Mouse (Mus musculus): ENCODE results near the gene Fbrs. TPM values are rescaled to one million over a fixed set of nuclear protein-coding genes. Genes with fewer than 3 reads are reported as not detected.
A peak's percentile ranks its signal among the peaks of the same experiment; 100 is the strongest.
"Not testable (repeated sequence)": the region's sequence is repeated elsewhere in the genome, so short reads cannot be mapped to it uniquely, and the experiment has no call there.

The Fbrs gene
- polyA plus RNA-seq, 1 experiment from 2014 or later: 15.4 TPM

DNA sequence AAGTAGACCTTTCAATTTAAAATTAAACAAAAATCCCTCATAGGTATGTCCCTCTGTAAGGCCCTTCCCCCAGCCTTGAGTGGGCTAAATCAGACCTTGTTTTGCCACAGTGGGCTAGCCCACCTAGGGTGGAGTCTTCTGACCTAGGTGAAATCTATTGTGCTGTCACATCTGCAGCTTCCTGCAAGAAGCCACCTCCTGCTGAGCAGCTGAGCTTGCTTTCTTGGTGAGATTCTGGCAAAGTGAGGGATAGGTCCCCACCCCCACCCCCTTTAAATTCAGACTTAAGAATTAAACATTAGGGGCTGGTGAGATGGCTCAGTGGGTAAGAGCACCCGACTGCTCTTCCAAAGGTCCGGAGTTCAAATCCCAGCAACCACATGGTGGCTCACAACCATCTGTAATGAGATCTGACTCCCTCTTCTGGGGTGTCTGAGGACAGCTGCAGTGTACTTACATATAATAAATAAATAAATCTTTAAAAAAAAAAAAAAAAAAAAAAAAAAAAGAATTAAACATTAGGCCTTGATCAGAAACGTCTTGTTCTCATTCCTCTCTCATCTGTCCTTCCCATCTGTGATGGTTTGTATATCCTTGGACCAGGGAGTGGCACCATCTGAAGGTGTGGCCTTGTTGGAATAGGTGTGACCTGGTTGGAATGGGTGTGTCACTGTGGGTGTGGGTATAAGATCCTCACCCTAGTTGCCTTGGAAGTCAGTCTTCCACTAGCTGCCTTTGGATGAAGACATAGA is 20.5 kb upstream of the Fbrs start:
- not testable (repeated sequence) for H3K4me3 ChIP-seq (ENCODE audit: low read depth, low read length); H3K4me2 ChIP-seq (ENCODE audit: low read depth); H3K27ac ChIP-seq (ENCODE audit: low read depth, low read length); H3K9me3 ChIP-seq (ENCODE audit: control insufficient read depth, low read length); DNase-seq (ENCODE audit: low spot score); H3K27me3 ChIP-seq (ENCODE audit: control insufficient read depth, insufficient read depth, low read length); ATAC-seq (ENCODE audit: insufficient read depth, low FRiP score, low TSS enrichment); H3K4me1 ChIP-seq (ENCODE audit: control insufficient read depth, insufficient read depth, low read length); H3K9ac ChIP-seq (ENCODE audit: low read length)
- peaks cover 19% of the 10 kb centered on the region for H3K36me3 ChIP-seq (ENCODE audit: control insufficient read depth, insufficient read depth, low read length)
- 87% methylated on average over 3 of the region's 3 CpGs for WGBS

DNA sequence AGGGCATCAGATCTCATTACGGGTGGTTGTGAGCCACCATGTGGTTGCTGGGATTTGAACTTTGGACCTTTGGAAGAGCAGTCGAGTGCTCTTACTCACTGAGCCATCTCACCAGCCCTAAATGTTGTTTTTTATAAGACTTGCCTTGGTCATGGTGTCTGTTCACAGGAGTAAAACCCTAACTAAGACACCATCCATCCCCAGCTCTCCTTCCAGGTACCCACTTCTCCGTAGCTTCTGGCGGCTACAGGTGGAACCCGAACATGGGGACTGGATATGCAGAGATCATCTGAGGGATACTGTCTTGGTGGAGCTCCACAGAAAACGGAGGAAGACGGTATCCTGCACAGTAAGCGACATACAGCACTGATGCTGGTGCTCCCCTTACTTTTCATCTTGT is 19.7 kb upstream of the Fbrs start, which contains the start of gene Prr14:
Prr14 (plus strand) TSS at position 301 of the 400 bp plus-strand sequence.
- H3K4me2 ChIP-seq (ENCODE audit: low read depth); H3K27me3 ChIP-seq (ENCODE audit: control insufficient read depth, insufficient read depth, low read length); ATAC-seq (ENCODE audit: insufficient read depth, low FRiP score, low TSS enrichment); H3K9me3 ChIP-seq (ENCODE audit: control insufficient read depth, low read length); DNase-seq (ENCODE audit: low spot score); H3K4me1 ChIP-seq (ENCODE audit: control insufficient read depth, insufficient read depth, low read length); H3K4me3 ChIP-seq (ENCODE audit: low read depth, low read length); H3K9ac ChIP-seq (ENCODE audit: low read length); H3K27ac ChIP-seq (ENCODE audit: low read depth, low read length): not testable (repeated sequence)
- 96% methylated on average over 8 of the region's 8 CpGs for WGBS
- peaks cover 19% of the 10 kb centered on the region for H3K36me3 ChIP-seq (ENCODE audit: control insufficient read depth, insufficient read depth, low read length)

DNA sequence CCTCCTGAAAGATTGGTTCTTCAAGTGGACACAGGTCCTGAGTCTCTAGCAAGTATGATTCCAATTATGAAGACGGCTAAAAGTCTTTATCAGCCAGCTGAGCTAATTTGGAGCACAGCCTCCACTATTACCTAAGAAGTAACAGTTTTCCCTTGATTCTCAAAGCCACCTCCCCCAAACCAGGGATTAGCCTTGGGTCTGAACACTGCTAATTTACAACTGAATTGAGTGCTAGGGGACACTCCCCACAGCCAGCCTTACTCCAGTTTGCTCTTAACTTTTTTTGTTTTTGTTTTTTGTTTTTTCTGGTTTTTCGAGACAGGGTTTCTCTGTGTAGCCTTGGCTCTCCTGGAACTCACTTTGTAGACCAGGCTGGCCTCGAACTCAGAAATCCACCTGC is 13.8 kb upstream of the Fbrs start:
- Histone ChIP-seq H3K4me3 (ENCODE audit: low read depth, low read length) (no peak overlapping the region), H3K9me3 (ENCODE audit: control insufficient read depth, low read length) (no peaks in the 10 kb centered on the region), H3K9ac (ENCODE audit: low read length) (no peak overlapping the region), H3K4me1 (ENCODE audit: control insufficient read depth, insufficient read depth, low read length) (no peaks in the 10 kb centered on the region; the same call in 1 of the 2 replicates), H3K4me2 (ENCODE audit: low read depth) (no peak overlapping the region), H3K27ac (ENCODE audit: low read depth, low read length) (no peak overlapping the region), H3K27me3 (ENCODE audit: control insufficient read depth, insufficient read depth, low read length) (no peaks in the 10 kb centered on the region), H3K36me3 (ENCODE audit: control insufficient read depth, insufficient read depth, low read length) (peaks cover 5% of the 10 kb centered on the region)
- 92% methylated on average over 3 of the region's 3 CpGs for WGBS
- no peak for DNase-seq (ENCODE audit: low spot score)
- no peak for ATAC-seq (ENCODE audit: insufficient read depth, low FRiP score, low TSS enrichment)

DNA sequence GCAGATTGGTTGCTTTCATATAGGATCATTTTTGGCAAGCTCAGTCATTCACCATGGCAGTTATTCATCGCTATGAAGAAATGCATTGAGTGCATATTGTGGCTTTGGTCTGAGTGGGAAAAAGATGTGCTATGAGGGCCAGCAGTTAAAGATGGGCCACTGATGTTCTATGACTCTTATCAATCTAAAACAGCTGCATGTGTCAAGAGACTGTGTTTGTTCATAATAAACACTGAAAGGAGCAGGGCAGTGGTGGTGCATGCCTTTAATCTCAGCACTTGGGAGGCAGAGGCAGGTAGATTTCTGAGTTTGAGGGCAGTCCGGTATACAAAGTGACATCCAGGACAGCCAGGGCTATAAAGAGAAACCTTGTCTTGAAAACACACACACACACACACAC is 13.3 kb upstream of the Fbrs start:
- H3K9ac ChIP-seq (ENCODE audit: low read length); H3K9me3 ChIP-seq (ENCODE audit: control insufficient read depth, low read length); H3K4me1 ChIP-seq (ENCODE audit: control insufficient read depth, insufficient read depth, low read length); H3K4me3 ChIP-seq (ENCODE audit: low read depth, low read length); H3K27ac ChIP-seq (ENCODE audit: low read depth, low read length); H3K36me3 ChIP-seq (ENCODE audit: control insufficient read depth, insufficient read depth, low read length); DNase-seq (ENCODE audit: low spot score); H3K27me3 ChIP-seq (ENCODE audit: control insufficient read depth, insufficient read depth, low read length); H3K4me2 ChIP-seq (ENCODE audit: low read depth); ATAC-seq (ENCODE audit: insufficient read depth, low FRiP score, low TSS enrichment): not testable (repeated sequence)
- 97% methylated on average over 2 of the region's 2 CpGs for WGBS

DNA sequence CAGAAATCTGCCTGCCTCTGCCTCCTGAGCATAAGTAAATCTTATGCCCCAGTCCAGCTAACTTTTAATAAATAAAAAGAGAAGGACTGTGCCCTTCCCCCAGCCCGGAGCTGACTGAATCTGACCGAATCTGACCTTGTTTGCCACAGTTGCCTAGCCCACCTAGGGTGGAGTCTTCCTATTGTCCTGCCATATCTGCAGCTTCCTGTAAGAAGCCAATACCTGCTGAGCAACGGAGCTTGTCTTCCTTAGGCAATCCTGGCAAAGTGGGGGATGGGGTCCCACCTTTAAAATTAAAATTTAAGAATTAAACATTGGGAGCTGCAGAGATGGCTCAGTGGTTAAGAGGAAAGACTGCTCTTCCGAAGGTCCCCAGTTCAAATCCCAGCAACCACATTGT is 12.4 kb upstream of the Fbrs start:
- no peak overlapping the region for H3K4me2 ChIP-seq (ENCODE audit: low read depth)
- H3K4me3 ChIP-seq (ENCODE audit: low read depth, low read length): no peak overlapping the region
- no peaks in the 10 kb centered on the region for H3K27me3 ChIP-seq (ENCODE audit: control insufficient read depth, insufficient read depth, low read length)
- ATAC-seq (ENCODE audit: insufficient read depth, low FRiP score, low TSS enrichment): no peak
- WGBS: 94% methylated on average over 4 of the region's 4 CpGs
- DNase-seq (ENCODE audit: low spot score): no peak
- peaks cover 5% of the 10 kb centered on the region; the same call in 1 of the 2 replicates for H3K36me3 ChIP-seq (ENCODE audit: control insufficient read depth, insufficient read depth, low read length)
- no peaks in the 10 kb centered on the region; the same call in 1 of the 2 replicates for H3K4me1 ChIP-seq (ENCODE audit: control insufficient read depth, insufficient read depth, low read length)
- H3K27ac ChIP-seq (ENCODE audit: low read depth, low read length): no peak overlapping the region
- H3K9me3 ChIP-seq (ENCODE audit: control insufficient read depth, low read length): no peaks in the 10 kb centered on the region
- H3K9ac ChIP-seq (ENCODE audit: low read length): no peak overlapping the region

DNA sequence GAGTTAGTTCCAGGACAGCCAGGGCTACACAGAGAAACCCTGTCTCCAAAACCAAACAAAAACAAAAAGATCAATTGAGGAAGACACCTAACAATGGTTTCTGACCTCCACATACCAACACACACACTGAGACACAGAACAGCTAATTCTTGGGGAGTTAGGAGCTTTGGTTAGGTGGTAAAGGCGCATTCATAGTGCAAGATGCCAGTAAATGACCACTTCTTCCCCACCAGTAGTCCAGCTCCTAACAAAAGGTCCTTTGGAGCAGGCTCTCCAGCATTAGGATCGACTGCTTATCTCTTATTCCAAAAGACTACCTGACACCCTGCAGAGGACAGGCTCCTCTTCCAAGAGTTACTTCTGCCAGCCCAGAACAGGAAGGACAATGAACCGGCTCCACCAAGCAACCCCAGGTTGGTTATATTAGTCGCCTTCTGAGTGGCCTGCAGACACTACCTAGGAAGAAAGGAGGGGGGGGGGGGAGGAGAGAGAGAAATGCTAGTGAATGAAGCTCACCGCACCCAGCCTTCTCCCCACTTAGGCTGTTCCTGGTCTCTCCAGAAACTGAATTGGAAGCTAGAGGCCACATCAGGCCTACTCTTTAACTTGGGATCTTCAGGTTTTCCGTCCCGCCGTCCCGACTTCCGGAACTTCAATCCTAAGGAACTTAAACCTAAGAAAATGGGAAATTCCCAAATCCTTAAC is 8.8 kb upstream of the Fbrs start:
- H3K4me3 ChIP-seq (ENCODE audit: low read depth, low read length): peak overlapping the region; percentile 87
- ATAC-seq (ENCODE audit: insufficient read depth, low FRiP score, low TSS enrichment): peak; percentile 18; the same call in 1 of the 2 replicates
- peak overlapping the region; percentile 96 for H3K27ac ChIP-seq (ENCODE audit: low read depth, low read length)
- peak overlapping the region; percentile 89 for H3K9ac ChIP-seq (ENCODE audit: low read length)
- DNase-seq (ENCODE audit: low spot score): peak; percentile 54
- H3K4me1 ChIP-seq (ENCODE audit: control insufficient read depth, insufficient read depth, low read length): peaks cover 7% of the 10 kb centered on the region
- peaks cover 12% of the 10 kb centered on the region for H3K36me3 ChIP-seq (ENCODE audit: control insufficient read depth, insufficient read depth, low read length)
- 11% methylated on average over 10 of the region's 10 CpGs for WGBS
- peak overlapping the region; percentile 76 for H3K4me2 ChIP-seq (ENCODE audit: low read depth)
- no peaks in the 10 kb centered on the region for H3K9me3 ChIP-seq (ENCODE audit: control insufficient read depth, low read length)
- H3K27me3 ChIP-seq (ENCODE audit: control insufficient read depth, insufficient read depth, low read length): no peaks in the 10 kb centered on the region

DNA sequence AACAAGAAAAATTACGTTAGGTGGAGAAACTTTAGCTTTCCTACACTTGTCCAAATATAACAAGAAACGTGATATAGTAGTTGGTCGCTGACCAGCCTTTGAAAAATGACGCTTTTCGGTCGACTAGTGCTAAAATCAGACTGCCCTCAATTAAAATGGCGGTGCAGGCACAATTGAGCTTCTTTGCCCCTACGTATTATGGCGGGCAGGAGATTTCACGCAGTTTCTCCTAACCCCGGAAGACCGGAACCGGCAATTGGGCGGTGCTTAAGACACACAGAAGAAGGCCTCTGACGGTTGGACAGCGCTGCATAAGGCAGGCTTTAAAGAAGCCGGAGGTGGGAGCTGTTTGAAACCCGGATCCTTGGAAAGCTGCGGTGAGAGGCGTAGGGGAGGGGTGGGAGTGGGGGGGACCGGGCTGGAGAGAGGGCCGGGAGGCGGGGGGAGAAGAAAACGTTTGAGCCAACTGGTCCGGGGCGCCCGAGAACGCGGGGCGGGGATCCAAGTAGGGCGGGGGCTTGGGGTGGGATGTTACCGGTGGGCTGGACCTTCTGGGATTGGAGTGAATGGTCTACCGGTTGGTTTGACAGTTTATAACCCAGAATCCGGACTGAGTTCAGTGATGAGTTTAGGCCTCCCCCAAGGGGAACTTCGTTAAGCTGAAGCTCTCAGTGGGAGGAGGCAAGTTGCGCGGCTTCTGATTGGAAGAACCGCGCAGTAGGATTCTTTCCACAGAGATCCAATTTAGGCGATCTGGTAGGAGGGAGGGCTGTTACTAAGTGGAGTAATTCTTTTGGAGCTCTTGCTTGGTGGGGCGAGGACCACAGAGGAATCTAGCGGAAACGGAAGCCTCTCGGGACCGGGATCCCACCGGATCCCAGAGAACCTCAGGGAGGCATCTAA is 8.0 kb upstream of the Fbrs start:
- Histone ChIP-seq H3K27ac (ENCODE audit: low read depth, low read length) (peak overlapping the region; percentile 96), H3K4me1 (ENCODE audit: control insufficient read depth, insufficient read depth, low read length) (peaks cover 7% of the 10 kb centered on the region), H3K27me3 (ENCODE audit: control insufficient read depth, insufficient read depth, low read length) (no peaks in the 10 kb centered on the region), H3K9me3 (ENCODE audit: control insufficient read depth, low read length) (no peaks in the 10 kb centered on the region), H3K4me3 (ENCODE audit: low read depth, low read length) (peak overlapping the region; percentile 87), H3K4me2 (ENCODE audit: low read depth) (peak overlapping the region; percentile 76), H3K36me3 (ENCODE audit: control insufficient read depth, insufficient read depth, low read length) (peaks cover 20% of the 10 kb centered on the region), H3K9ac (ENCODE audit: low read length) (peak overlapping the region; percentile 89)
- ATAC-seq (ENCODE audit: insufficient read depth, low FRiP score, low TSS enrichment) (peak; percentile 90), DNase-seq (ENCODE audit: low spot score) (peak; percentile 92)
- WGBS: under 1% methylated on average over 45 of the region's 46 CpGs

DNA sequence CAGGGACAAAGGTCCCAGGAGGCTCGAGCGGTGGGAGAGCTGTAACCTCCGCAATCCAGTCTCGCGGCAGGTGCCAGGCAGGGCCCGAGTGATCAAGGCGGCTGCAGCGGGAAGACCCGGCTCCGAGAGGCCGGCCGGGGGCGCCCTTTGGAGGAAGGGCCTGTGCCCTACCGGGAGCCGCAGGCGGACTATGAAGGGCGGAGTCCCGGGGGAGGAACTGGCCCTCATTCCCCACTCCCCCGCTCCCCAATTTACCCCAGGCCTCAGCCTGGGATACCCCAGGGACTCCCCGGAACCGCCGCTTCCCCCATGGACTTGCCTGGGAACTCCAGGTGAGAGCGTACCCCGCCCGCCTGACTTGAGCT is 7.4 kb upstream of the Fbrs start:
- H3K27me3 ChIP-seq (ENCODE audit: control insufficient read depth, insufficient read depth, low read length): no peaks in the 10 kb centered on the region
- ATAC-seq (ENCODE audit: insufficient read depth, low FRiP score, low TSS enrichment) (peak; percentile 24; the same call in 1 of the 2 replicates), DNase-seq (ENCODE audit: low spot score) (no peak)
- peak overlapping the region; percentile 96 for H3K27ac ChIP-seq (ENCODE audit: low read depth, low read length)
- H3K4me2 ChIP-seq (ENCODE audit: low read depth): peak overlapping the region; percentile 76
- no peaks in the 10 kb centered on the region for H3K9me3 ChIP-seq (ENCODE audit: control insufficient read depth, low read length)
- H3K36me3 ChIP-seq (ENCODE audit: control insufficient read depth, insufficient read depth, low read length): peaks cover 19% of the 10 kb centered on the region
- peaks cover 7% of the 10 kb centered on the region for H3K4me1 ChIP-seq (ENCODE audit: control insufficient read depth, insufficient read depth, low read length)
- peak overlapping the region; percentile 89 for H3K9ac ChIP-seq (ENCODE audit: low read length)
- WGBS: under 1% methylated on average over 25 of the region's 25 CpGs
- H3K4me3 ChIP-seq (ENCODE audit: low read depth, low read length): peak overlapping the region; percentile 87

All from neural tube, embryonic 11.5 days (tissue).